Mouse (Mus musculus) c-Kit-positive CD71-negative TER-119-negative erythroid progenitor cells, embryonic 14.5 days (primary cell): ENCODE measurements around the gene BC034090.

Source experiments
- DNase-seq: peaks from one replicate; pipeline ENCODE4 v3.0.0-alpha.2; 2013; ENCODE audit warnings: low read depth

BC034090 gene

GRCm38 (mm10) chr1:155215066-155215764 is 29.0 kb downstream of the BC034090 start:
- DNase-seq, result no peak

- no peak for DNase-seq
Observed at GRCm38 (mm10) chr1:155213912-155214311, 30.3 kb downstream of the BC034090 start.

- DNase-seq, result no peak
Observed at GRCm38 (mm10) chr1:155212936-155213774, 31.1 kb downstream of the BC034090 start.

- no peak for DNase-seq
Observed at GRCm38 (mm10) chr1:155212493-155212892, 31.8 kb downstream of the BC034090 start.

GRCm38 (mm10) chr1:155212081-155212480 is 32.2 kb downstream of the BC034090 start:
- DNase-seq, result no peak

GRCm38 (mm10) chr1:155211017-155211416 is 33.2 kb downstream of the BC034090 start:
- no peak for DNase-seq

GRCm38 (mm10) chr1:155210011-155210763 is 34.1 kb downstream of the BC034090 start:
- DNase-seq, result no peak

- no peak for DNase-seq
Observed at GRCm38 (mm10) chr1:155207859-155208258, 36.4 kb downstream of the BC034090 start.

GRCm38 (mm10) chr1:155205822-155206660 is 38.2 kb downstream of the BC034090 start:
- no peak for DNase-seq

GRCm38 (mm10) chr1:155205311-155205710 is 38.9 kb downstream of the BC034090 start:
- DNase-seq, result no peak

- DNase-seq, result no peak
Observed at GRCm38 (mm10) chr1:155204560-155205162, 39.6 kb downstream of the BC034090 start.

GRCm38 (mm10) chr1:155203954-155204353 is 40.3 kb downstream of the BC034090 start:
- DNase-seq, result no peak

- DNase-seq, result no peak
Observed at GRCm38 (mm10) chr1:155203101-155203500, 41.1 kb downstream of the BC034090 start.

- no peak for DNase-seq
Observed at GRCm38 (mm10) chr1:155202472-155202871, 41.8 kb downstream of the BC034090 start.

GRCm38 (mm10) chr1:155201914-155202313 is 42.3 kb downstream of the BC034090 start:
- no peak for DNase-seq

- no peak for DNase-seq
Observed at GRCm38 (mm10) chr1:155201373-155201879, 42.8 kb downstream of the BC034090 start.

- no peak for DNase-seq
Observed at GRCm38 (mm10) chr1:155200967-155201366, 43.3 kb downstream of the BC034090 start.

- no peak for DNase-seq
Observed at GRCm38 (mm10) chr1:155199522-155199921, 44.7 kb downstream of the BC034090 start.

- no peak for DNase-seq
Observed at GRCm38 (mm10) chr1:155196691-155197090, 47.6 kb downstream of the BC034090 start.

- DNase-seq, result no peak
Observed at GRCm38 (mm10) chr1:155192805-155193368, 51.4 kb downstream of the BC034090 start.

- no peak for DNase-seq
Observed at GRCm38 (mm10) chr1:155191671-155192070, 52.6 kb downstream of the BC034090 start.
